Mouse (Mus musculus) heart, adult 2 months (tissue): Measurements from ENCODE around the gene Fuz.

ENCODE experiments used
- CTCF ChIP-seq: fragments of 200-600 bp; IDR thresholded peaks from 2 replicates; pipeline ENCODE4 v1.8.1; 2022; ENCODE audit warnings: antibody characterized with exemption, mild to moderate bottlenecking, moderate library complexity
- EP300 ChIP-seq: fragments of 200-500 bp; IDR thresholded peaks from 2 replicates; pipeline ENCODE4 v1.6.1; 2011; ENCODE audit warnings: low read depth, low read length, control low read depth; ENCODE audit not compliant: insufficient read depth
- POLR2A ChIP-seq: fragments of 200-500 bp; IDR thresholded peaks from 2 replicates; pipeline ENCODE4 v1.6.1; 2011; ENCODE audit warnings: mild to moderate bottlenecking, low read depth, low read length, control low read depth; ENCODE audit not compliant: insufficient read depth

- TF ChIP-seq CTCF (no peak), POLR2A (no peak), EP300 (no peak)
Observed at GRCm38 (mm10) chr7:44871181-44871580, 24.7 kb upstream of the Fuz start.
